Mouse (Mus musculus) gastrocnemius, postnatal 4 days (tissue): ENCODE results near the gene D630023F18Rik. TPM values are rescaled to one million over a fixed set of nuclear protein-coding genes. Genes with fewer than 3 reads are reported as not detected.

Experiments used
- DNase-seq, 2 experiments: peaks; one replicate each; pipeline ENCODE4 v3.0.0; 2021 to 2022; ENCODE audit warnings: low spot score in 2 of 2, mixed read lengths in 2 of 2
- long read RNA-seq, 2 experiments: library from polyadenylated mRNA; stranded (forward); transcript quantifications; one replicate each; pipeline ENCODE4 v2.0.0; 2021
- total RNA-seq, 2 experiments: library from RNA; stranded (reverse); gene quantifications; 2 replicates each; pipeline ENCODE4 v1.2.3; 2021

Gene D630023F18Rik
- not detected for total RNA-seq
- long read RNA-seq, experiment 1, result 0 reads
- long read RNA-seq, experiment 2, result 0 reads

DNA sequence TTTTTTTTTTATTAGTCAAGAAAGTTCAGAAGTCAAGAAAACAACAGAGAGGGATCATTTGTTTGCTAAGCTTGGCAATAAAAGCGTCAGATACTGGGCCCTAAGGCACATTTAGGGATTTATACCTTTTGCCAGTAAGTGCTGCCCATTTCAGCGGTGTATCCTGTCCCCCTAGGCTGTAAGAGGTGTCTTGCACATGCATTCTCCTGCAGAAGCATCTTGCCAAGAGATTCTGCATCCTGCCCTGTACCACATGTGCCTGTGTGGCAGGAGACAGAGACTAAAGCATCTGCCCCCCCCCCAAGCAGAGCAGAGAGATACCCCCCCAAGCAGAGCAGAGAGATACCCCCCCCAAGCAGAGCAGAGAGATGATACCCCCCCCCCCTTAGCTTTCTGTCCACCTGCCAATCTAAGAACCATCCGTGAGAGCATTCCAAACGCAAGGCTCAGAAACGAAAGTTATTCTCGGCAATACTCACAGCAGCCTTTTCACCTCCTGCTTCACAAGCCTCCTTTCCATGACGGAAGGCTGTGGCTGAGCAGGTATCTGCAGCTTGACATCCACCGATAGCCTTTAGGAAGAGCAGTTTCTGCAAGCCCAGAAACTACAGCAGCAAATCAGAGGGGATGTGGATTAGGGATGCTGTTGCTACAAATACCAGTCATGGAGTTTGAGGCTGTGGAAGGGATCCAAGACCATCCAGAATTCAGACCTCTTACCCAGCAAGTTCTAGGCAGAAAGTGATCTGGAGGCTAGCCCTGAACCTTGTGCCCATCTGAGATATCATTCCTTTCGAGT is at the start of gene D630023F18Rik:
Gene D630023F18Rik (minus strand): TSS at position 641 of the 799 bp plus-strand sequence.
- no peak for DNase-seq

- DNase-seq, result no peak
Observed at GRCm38 (mm10) chr1:65171579-65171978, 48.6 kb upstream of the D630023F18Rik start.

DNA sequence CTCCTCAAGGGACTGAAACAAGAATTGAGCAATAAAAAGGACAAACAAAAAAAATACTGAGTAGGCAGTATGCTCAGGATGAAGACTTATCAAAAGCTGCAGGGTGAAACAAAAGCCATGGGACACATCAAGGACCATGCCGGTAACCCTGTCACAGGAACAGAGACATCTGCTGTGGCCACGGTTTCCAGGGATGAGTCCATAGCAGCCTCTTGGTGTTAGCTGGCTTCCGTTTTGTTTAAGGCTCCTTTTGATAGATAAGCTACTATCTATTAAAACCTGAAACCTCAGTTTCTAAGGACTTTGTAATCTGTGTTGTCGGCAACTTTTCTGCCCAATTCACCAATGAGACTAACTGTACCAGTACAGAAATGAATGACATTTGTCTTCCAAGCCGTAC is 46.9 kb upstream of the D630023F18Rik start:
- no peak for DNase-seq

- DNase-seq, result no peak
Observed at GRCm38 (mm10) chr1:65169536-65169935, 46.5 kb upstream of the D630023F18Rik start.

- no peak for DNase-seq
Observed at GRCm38 (mm10) chr1:65167496-65167895, 44.5 kb upstream of the D630023F18Rik start.

- no peak for DNase-seq
Observed at GRCm38 (mm10) chr1:65162210-65162609, 39.2 kb upstream of the D630023F18Rik start.

DNA sequence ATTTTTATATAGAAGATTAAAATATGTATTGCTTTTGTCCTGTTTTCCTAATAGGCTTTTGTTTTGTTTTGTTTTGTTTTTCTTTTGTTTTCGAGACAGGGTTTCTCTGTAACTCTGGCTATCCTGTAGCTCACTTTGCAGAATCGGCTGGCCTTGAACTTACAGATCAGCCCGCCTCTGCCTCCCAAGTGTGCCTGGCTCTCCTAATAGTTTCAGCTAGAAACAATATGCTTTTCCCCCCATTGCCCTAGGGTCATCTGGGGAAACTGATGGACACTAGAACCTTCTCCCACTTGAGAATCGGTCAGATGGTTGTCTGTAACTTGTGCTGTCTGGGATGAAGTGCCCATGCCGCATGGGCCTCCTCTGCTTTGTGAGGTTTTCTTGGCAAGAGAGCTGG is 33.1 kb upstream of the D630023F18Rik start:
- no peak for DNase-seq

DNA sequence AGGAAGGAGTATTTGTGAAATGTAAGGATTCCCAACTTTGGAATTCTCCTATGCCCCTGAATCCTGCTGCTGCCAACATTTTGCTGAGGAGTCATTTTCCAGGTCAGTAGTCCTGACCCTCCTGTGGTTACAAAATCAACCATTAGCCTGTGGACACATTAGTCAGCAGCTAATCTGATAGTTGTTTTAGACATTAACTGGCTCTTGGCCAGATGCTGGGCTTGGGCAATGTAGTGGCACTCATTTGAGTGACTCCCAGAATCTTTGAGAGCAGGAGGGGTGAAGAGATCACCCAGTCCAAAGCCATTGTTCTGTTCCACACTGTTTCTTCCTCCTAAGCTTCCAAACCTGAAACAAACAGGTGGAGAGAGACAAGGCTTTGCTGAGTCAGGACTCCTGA is 31.8 kb upstream of the D630023F18Rik start:
- DNase-seq, result no peak

- DNase-seq, result no peak
Observed at GRCm38 (mm10) chr1:65147971-65148370, 25.0 kb upstream of the D630023F18Rik start.

DNA sequence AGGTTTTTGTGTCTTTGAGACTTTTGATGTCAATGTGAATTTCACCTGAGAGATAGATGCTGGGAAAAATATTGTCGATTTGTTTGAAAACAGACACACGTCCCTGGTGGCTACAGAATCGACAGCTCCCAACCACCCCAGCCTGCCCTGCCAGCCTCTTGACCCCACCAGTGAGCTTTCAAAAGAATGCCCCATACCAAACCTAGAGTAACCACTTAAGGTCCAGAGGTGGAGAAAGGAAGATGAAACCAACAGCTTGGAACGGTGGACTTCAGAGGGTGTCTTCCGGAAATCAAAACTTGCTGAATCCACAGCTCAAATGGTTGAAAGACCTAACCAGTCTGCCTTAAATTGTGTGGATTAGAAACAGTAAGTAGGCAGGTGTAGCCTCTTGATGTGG is 24.3 kb upstream of the D630023F18Rik start:
- DNase-seq, result no peak

DNA sequence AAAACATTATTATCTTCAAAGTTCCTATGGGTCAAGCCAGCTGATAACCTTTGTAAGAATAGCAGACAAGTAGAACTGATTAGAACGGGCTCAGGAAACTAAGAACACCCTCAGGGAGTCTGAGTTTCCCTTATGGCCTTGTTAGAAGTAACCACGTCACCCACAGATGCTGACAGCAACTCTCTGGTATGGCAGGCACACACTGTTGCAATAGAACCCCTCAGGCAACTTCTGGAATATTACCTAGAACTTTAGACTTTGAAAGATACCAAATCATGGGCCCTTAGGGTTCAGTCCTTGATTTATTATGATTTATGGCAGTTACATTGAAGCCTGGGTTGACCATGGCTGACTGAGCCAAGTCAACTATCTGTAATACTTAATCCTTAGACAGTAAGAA is 23.6 kb upstream of the D630023F18Rik start:
- no peak for DNase-seq

DNA sequence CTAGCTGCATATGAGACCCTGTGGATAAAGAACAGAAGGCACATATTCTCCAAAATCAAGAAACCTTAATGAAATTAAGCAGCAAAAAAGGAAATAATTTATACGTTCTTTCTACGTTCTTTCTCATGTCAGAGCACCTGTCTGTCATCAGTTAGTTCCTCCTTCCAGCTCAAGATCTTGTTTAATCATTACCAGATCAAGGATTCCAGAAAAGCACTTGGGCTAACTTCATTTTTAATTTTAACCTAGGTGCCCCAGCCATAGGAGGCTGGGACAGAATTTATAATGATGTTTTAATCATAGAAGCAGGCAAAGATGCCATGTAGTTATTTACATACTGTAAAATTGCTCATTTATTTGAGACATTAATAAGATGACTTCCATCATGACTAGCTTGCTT is 21.8 kb upstream of the D630023F18Rik start:
- no peak for DNase-seq

- DNase-seq, result no peak
Observed at GRCm38 (mm10) chr1:65137560-65137959, 14.5 kb upstream of the D630023F18Rik start.

- DNase-seq, result no peak
Observed at GRCm38 (mm10) chr1:65132833-65133232, 9.8 kb upstream of the D630023F18Rik start.

DNA sequence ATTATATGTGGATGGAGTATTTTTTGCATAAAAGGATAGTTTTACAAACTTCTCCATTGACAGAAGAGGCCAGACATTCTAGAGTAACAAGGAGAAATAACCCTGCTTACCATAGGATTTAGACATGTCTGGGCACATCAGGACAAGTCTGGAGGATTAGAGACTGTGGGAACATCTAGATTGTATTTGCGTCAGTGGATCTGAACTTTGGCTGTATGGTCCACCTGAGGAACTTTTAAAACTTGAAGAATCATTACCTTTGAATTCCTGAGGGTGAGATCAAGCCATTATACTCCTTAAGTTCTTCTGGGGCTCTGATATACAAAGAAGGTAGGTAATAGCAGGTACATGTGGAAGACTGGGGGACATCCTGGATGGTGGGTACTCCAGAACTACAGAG is 8.7 kb upstream of the D630023F18Rik start:
- no peak for DNase-seq

- DNase-seq, result no peak
Observed at GRCm38 (mm10) chr1:65130226-65130625, 7.2 kb upstream of the D630023F18Rik start.

DNA sequence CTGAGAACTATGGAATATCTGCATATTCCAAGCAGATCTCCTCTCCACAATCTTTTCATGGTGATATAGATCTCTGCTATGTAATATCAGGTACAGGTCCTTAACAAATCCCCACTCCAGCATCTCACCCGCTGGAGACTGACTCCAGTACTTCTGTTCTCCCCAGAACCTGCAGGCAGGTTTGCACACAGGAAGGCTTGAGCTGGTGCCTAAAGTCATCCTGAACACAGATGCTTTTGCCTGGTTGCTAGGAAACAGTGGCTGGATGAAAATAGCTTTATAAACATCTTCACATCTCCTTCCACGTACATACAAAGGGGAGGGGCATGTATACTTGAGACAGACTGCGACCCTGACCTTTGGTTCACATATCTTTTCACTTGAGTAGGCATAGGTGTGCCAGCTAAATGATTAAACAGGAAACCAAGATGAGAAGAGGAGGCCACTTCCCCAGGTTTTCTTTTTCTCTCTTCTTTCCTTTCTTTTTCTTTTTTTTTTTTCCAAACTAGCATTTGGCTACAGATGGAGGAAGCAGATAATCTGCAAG is 6.7 kb upstream of the D630023F18Rik start:
- no peak for DNase-seq

DNA sequence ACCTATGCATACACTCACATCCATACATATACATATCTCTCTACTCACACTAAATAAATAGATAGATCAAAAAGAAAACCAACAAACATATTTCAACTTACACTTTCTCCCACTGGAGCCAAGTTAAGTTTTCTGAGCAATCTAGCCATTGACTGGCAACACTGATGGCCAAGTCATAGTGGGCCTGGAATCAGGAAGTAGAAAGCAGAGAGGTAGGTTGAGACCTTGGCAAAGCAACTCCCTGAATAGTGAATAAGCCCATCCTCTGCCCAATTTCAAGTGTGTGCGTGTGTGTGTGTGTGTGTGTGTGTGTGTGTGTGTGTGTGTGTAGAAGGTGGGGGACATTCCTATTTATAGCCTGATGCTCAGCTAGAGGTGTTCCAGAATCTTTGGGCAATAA is 3.6 kb downstream of the D630023F18Rik start, which contains the start of gene Gm28845:
Gene Gm28845 (minus strand): TSS at position 121 of the 400 bp plus-strand sequence.
- no peak for DNase-seq

GRCm38 (mm10) chr1:65118150-65118913 is 4.7 kb downstream of the D630023F18Rik start:
- no peak for DNase-seq

DNA sequence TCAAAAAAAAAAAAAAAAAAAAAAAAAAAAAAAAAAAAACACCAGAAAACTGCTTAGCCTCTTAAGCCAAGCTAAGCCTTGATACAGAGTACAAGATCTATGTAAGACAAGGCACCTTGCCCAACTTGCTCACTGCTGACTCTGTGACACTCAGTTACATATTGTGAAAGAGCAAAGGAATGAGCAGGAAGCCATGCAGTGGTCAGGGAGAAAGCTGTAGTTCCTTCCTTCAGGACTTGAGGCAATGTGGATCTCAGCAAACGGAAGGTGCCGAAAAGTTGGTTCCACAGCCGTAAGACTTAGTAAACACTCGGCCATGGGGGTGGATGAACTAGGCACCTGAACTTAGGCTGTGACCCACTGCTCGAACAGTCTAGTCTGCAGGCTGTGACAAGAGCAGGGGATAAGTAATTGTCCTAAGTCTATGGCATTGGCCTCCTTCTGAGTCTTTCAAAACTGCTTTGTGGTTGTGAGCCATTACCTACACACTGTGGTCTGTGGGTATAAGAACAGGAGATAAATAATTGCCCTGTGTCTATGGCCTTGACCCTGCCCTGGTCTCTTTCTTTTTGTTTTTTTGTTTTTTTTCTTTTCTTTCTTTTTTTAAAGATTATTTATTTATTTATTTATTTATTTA is 9.4 kb downstream of the D630023F18Rik start:
- no peak for DNase-seq

DNA sequence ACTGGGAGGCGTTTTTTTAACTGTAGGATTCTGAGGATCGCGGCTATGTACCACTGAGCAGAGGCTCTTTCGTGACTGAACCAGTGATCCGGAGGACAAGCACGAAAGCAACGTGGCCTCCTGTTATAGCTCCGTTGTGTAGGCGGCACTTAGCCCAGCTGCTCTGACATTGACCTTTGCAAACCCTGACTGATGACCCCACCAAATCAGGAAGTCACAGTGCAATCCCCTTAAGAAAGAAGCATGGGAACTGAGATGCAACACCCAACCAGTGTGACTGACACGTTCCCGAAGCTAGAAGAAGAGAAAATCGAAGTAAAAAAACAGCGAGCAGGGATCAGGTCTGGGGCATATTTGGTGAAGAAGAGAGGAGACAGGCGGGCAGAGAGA is 10.2 kb downstream of the D630023F18Rik start:
- DNase-seq, result no peak
